Mouse (Mus musculus) embryo, embryonic 10.5 days (tissue): Measurements from ENCODE around the gene Nphs1.

Source experiments
- DNase-seq: peaks from one replicate; pipeline ENCODE4 v3.0.0-alpha.2; 2015; ENCODE audit warnings: low spot score

Gene Nphs1

DNA sequence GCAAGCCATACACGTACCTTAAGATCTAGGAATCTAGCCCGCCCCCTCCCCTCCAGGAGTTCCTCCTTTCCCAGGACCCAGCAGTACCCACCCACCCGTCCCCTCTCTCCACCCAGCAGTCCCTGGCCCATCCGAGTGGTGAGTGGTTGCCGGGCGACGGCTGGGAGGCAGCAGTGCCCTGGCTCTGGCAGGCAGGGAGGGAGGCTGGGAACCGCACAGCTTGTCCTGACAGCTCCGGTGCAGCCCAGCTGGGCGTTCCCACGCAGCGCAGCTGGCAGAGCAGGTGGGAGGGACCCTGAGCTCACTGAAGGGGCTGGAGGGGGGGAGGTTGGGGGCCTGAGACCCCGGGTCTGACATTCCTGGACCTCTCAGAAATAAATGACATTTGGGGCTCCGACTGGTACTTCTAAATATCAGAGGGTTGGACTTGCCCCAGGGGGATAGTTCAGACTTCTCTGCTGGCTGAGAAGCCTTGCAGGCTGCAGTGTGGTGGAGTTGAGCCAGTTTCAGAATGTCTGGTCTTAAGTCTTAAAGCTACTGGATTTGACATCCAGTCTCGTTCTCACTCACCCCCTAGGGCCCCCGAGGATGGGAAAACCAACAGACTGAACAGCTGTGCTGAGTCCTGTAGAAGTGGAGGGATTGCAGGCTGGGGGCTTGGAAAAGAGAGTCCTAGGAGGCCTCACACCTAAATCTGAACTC is at the start of gene Nphs1, which contains the start of gene Kirrel2:
TSS of gene Nphs1 (plus strand) at position 687 of the 702 bp plus-strand sequence.
TSS of gene Kirrel2 (minus strand) at position 62 of the 702 bp plus-strand sequence.
- DNase-seq: peak; percentile 56

DNA sequence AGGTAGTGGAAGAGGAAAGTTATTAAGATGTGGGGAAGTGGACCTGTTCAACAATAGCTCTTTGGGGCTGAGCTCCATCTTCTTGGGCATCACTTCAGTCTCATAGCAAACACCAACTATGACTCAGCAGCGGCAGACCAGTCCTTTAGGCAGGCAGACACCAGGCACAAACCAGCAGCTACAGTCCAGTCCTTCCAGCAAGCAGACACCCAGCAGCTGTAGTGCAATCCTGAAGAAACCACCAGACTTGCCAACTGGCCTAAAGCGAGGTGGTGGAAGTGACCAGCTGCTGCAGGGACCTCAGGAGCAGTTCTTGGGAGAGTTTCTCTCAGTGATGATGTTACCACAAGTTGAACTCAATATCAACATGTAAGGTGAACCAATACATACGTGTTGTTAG is 49.5 kb upstream of the Nphs1 start:
- no peak for DNase-seq

DNA sequence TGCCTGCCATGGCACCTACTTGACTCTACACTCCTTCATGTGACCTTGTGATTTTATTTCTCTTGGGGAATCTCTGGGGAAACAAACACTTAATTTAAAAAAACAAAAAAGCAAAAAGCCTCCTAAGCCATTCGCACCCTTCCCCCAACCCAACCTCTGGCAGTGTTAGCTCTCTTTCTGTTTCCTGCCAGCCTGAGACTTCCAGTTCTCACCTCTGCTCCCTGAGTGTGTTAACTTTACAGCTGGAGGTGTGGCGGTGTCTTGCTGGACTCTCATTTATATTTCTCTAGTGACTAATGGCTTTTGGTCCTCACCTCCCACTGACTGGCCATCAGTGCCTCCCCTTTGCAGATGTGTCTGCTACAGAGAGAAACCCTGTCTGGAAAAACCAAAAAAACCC is 48.3 kb upstream of the Nphs1 start:
- no peak for DNase-seq

DNA sequence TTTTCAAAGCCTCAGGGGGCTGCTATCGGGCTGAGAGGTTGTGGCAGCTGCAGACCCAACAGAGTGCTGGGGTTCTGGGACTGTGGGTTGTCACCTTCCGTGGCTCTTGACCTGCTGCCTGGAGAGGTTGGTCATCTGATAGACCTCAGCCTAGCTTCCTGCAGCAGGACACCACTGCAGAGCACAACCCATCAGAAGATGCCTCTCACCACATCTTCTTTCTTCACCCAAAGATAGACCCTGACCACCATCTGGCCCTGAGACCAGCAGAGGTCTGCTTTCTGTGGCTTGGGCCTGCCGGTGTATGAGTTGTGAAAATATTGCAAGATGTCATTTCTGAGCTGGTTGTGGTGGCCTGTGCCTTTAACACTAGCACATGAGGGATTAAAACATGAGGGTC is 47.1 kb upstream of the Nphs1 start:
- DNase-seq: no peak

DNA sequence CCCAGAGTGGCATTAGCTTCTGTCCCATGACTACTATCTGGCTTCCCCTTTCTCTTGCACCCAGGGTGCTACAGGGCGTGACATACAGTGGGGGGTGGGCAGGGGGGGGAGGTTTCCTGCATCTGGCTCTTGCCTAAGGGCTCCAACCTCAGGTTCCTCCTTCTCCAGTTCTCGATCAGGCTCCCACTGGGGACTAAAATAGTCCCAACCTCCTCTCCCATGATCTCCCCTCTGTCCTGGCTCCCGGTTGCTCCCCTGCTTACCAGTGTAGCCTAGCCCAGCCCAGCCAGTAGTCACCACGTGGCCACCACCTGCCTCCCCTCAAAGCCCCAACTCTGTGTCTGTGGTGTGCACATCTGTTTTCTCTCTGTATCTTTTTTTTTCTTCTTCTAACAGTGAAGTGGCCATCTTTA is 45.4 kb upstream of the Nphs1 start:
- DNase-seq: no peak

DNA sequence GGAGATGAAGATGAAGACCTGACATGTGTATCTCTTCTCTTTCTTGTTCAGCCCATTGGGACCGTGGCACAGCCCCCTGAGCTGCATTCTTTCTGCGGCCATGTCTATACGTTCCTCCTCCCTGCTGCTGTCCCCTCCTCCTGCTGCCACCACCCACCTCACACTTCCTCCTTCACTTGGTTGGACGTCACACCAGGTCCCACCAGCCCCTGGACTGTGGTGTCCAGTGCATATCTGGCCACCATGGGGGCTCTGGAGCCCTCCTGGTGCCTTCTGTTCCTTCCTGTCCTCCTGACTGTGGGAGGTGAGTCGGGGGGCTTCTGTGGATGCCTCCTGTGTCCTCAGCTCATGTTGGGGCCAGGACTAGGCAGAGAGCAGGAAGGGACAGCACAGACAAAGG is 44.5 kb upstream of the Nphs1 start, which contains the start of gene Tyrobp:
TSS of gene Tyrobp (plus strand) at position 165 of the 400 bp plus-strand sequence.
- DNase-seq: no peak

DNA sequence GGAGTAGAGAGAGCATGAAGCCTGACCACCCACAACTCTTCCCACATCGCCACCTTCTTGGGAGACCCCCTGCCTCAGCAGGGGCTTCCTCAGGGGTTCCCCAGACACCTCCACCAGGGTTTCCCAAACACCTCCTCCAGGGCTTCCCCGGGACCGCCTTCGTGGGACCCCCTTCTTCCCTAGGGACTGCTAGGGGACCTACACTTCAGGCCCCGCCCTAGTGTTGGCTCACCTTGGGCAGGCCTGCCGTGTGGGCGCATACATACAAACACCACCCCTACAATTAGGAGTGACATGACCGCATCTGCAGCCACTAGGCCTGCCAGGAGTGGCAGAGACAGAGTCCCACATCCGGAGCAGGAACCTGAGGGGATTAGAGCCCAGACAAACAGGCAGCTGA is 40.3 kb upstream of the Nphs1 start:
- no peak for DNase-seq

DNA sequence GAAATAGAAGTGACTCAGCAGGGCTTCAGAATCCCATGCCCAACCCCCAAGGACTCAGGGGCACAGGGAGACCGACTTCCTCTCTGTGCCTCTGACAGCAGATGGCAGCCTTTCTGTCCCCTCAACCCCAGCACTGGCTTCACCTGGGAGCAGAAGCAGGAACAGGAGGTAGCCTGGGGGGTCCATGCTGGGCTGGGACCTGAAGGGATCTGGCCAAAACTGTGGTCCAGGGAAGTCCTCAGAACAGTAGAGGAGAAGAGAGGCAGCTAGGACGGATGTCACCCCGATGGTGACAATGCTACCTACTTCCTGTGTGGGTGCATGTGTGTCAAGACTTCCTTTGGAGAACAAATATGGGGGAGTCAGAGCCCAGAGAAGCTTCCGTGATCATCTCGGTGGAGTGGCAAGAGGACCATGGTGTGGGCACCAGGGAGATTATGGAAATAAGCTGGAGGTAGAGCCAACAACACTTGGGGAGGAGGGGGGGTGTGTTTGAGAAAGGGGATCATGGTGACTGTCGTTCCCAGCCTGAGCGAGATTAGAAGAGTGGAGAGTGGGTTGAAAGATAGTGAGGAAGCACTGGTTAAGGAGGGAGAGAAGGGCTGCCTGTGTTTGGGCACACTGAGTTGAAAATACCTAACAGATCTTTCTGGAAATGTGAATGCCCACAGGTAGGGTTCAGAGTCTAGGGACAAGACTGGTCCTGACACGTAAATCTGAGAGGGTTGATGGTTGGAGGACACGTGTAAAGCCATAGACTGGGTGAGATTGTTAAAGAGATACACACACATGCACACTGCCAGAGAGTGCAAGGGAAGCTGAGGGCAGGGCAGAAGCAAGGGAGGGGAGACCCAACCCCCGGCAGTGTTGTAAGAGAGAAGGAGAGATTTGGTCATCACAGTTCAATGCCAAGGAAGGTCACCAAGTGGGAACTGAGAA is 38.3 kb upstream of the Nphs1 start, which contains the start of gene Hcst:
TSS of gene Hcst (minus strand) at position 294 of the 939 bp plus-strand sequence.
- DNase-seq: no peak

DNA sequence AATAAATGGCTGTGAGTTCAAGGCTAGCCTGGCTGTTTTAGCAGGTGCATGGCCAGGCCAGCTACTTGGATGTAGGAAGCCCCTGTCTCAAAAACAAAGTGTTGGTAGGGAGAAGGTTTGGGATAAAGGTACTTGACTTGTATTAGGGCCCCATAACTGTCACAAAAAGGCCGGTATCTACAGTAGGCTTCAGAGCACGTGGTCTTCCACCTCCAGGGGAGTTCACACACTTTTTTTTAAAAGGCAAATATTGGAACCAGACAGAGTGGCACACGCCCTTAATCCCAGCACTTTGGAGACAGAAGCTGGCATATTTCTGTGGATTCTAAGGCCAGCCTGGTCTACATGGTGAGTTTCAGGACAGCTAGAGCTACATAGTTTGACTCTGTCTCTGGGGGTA is 37.4 kb upstream of the Nphs1 start:
- no peak for DNase-seq

DNA sequence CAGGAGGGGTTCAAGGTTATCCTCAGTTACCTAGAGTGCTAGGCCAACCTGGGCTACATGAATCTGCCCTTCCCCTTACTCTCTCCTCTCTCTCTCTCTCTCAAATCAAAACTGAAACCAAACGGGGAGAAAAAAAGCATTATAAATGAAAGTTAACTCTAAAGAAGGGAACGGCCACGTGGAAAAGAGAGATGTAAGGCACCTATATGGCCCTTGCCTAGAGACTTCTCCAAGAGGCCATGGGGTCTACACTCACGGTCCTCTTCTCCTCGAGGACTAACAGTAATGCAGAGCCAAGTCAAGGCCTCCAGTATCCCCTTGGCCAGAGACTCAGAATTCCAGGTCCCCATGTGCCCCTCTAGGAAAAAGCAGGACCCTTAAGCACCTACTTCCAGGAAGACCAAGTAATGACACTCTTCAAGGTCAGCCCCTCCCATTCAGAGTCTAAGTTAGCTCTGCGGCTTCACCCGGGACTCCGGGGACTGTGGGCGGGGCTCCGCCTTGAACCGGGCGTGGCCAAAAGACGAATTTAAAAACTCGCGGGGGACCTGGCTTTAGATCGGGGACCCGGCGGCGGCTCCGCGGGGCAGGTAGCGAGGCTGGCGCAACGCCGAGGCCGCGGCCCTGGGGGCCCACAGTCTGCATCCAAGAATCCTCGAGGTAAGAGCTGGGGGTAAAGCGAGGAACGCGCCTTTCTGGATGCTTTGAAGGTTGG is 36.8 kb upstream of the Nphs1 start, which contains the start of gene Nfkbid:
TSS of gene Nfkbid (plus strand) at position 558 of the 715 bp plus-strand sequence.
- DNase-seq: peak; percentile 54

DNA sequence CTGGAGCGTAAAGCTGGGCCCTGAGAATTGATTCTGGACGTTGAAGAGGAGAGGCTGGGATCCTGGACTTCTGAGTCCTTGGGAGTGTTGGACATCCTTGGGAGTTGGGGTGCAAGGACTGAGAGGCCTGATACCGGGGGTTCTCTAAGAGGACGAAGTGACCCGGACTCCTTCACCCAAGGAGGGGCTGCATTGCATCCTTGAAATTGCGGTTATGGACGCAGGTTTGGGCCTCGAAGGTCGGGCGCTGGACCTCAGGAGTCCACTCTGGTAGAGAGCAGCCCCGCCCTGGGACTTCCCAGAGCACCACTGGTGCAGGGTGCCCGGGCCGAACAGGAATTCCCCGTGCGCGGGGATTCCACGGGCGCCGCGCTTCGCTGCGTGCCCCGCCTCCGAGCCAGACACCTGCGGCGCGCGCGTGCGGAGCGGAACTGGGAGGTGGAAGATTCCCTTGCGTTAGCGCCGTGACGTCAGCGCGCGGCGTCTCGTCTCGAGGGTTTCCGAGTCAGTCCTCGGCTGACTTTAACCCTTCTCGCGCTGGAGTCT is 36.2 kb upstream of the Nphs1 start:
- DNase-seq: peak; percentile 89

DNA sequence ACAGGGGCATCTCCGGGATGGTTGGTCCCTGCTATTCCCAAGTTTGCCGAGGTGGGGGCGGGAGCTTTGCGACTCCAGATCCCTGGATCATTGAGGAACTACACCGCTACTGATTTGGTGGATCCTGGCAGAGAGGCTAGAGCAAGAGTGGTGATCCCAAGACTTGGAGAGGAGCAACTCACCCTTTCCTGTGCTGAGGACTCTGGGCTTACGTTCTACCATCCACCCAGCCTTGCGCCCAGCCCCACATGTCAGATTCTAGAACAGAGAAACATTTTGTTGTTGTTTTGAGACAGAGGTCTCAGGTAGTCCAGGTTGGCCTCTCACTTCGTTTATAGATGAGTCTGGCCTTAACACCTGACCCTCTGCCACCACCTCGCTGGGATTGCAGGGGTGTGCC is 35.6 kb upstream of the Nphs1 start:
- no peak for DNase-seq

DNA sequence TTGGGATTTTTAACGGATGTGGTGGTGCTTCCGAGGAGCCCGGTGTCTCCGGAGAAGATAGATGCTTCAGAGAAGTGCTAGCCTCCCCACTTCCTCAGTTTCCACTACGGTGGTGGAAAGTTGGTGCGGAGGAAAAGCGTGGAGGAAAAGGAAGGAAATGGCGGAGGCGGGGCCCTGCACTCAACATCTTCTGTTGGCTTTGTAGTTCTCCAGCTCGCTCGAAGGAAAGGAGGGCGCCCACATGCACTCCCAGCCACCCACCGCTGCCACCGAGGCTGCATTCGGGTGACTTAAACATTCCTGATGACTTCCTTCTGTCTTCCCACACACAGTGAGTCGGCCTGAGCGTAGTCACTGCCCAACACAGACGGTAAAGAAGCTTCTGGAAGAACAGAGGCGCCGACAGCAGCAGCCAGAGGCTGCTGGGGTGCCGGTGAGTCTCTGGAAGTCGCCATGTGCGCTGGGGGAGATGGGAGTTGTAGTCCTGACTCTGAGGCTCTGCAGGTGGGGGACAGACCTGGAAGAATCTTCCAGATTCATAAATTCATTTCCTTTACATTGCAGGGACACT is 35.0 kb upstream of the Nphs1 start:
- DNase-seq: no peak

DNA sequence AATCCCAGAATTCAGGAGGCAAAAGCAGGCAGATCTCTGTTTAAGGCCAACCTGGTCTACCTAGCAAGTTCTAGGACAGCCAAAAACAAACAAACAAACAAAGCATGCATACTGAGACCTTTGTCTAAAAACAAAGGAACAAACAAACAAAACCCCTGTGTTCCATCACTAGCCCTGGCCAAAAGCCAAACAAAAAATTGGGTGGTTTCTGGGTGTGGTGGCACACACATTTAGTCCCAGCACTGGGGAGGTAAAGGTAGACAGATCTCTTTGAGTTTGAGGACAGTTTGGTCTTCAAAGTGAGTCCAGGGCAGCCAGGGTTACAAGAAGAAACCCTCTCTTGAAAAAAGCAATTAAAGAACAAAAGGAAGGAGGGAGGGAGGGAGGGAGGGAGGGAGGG is 28.8 kb upstream of the Nphs1 start:
- no peak for DNase-seq

DNA sequence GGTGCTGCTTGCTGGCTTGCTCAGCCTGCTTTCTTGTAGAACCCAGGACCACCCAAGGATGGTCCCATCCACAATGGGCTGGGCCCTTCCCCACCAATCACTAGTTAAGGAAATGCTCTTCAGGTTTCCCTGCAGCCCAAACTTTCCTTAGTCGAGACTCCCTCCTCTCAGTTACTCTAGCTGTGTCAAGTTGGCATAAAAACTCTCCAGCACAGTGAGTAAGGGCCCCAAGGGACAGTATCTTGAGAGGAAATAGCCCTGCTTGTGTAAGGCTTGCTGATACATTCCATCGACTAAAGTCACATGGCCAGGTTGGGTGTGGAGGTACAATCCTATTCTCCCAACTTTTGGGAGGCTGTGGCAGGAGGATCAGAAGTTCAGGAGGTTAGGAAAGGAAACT is 27.9 kb upstream of the Nphs1 start:
- no peak for DNase-seq

DNA sequence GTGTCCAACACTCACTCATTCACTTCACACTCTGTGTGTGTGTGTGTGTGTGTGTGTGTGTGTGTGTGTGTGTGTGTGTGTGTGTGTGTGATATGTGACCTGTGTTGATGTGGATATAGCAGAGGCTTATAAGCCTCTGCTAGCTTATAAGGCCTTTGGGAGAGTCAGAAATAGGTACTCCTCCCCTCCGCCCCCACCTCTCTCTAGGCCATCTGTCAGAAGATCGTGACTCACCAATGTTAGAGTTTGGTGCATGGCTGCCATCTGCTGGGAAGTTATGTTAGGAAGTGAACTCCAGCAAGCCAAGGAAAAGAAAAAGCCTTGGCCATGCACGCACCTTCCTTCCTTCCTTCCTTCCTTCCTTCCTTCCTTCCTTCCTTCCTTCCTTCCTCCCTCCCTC is 26.3 kb upstream of the Nphs1 start:
- DNase-seq: peak; percentile 75

DNA sequence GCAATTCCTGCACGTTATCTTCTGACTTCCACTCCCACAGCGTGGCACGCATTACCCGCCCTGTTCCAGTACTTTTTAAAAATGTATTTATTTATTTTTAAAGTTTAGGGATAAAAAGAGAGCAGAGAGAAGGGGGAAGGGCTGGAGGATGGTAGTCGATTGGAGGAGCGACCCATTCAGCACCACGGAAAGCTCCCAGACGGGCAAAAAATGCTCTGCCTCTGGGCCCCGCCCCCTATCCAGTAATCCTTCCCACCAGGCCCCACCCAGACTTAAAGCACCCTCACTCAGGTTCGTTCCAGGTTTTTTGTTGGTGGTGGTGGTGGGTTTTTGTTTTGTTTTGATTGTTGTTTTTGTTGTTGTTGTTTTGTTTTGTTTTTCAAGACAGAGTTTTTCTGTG is 23.9 kb upstream of the Nphs1 start:
- DNase-seq: peak; percentile 71

DNA sequence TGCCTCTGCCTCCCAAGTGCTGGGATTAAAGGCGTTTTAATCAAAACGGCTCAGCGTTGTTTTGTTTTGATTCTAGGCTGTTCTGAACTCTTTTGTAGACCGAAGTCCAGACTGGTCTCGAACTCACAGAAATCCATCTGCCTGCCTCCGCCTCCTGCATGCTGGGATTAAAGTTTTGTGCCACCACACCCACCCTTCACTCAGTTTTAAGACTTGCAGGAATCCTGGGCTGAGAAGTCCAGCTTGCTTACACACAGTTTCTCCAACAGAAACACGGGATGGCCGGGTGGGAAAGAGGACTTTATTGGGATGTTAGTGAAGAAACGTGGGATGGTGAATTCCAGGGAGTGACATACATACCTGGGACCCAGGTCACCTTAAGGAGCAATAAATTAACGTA is 23.4 kb upstream of the Nphs1 start:
- DNase-seq: no peak

DNA sequence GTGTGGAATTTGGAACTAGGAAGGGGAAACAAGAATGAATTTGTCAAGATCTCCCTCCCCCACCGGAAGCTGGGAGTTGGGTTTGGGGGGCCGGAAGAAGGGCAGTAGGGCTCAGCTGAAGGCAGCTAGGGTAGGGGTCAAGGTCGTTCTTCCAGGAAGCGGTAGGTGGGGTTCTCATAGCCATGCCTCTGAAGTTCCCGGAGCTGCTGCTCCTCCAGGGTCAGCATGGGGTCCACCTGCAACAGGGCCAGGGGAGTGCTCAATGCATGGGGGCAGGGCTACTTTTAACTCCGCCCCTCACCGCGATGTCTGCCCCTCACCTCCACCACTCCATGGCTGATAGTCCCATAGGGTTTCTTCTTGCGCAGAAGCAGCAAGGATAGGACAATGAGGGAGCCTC is 23.0 kb upstream of the Nphs1 start:
- DNase-seq: no peak

DNA sequence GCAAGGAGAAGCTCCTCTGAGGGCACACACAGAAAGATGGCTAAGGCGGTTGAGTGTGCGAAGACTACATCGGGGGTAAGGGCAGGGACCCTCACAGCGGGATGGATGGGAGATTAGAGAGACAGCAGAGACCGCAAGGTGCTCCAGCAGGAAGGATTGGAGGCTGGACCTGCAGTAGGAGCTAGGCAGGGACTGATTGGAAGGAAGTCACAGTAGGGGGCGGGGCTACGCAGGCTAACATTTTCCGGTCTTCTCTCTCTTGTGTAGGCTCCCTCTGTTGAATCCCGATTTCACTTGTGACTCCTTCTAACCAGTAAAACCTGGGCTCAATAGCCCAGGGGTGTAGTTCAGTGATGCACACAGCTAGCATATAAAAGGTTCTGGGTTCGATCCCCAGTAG is 21.2 kb upstream of the Nphs1 start:
- no peak for DNase-seq

DNA sequence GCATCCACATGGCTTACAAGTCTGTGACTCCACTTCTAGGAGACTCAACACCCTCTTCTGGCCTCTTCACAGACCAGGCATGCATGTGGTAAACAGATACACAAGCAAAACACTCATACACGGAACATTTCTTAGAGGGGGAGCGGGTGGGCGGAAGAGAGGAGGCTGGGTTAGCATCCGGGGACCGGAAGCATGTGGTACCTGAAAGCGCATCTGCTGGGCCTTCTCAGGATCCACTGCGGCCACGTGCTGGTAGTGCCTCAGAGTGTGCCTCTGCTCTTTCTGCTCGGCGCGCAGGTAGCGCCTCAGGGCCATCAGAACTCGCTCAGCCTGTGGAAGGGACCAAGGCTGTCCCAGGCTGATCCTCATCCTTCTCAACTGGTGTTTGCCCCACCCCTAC is 18.4 kb upstream of the Nphs1 start:
- no peak for DNase-seq

DNA sequence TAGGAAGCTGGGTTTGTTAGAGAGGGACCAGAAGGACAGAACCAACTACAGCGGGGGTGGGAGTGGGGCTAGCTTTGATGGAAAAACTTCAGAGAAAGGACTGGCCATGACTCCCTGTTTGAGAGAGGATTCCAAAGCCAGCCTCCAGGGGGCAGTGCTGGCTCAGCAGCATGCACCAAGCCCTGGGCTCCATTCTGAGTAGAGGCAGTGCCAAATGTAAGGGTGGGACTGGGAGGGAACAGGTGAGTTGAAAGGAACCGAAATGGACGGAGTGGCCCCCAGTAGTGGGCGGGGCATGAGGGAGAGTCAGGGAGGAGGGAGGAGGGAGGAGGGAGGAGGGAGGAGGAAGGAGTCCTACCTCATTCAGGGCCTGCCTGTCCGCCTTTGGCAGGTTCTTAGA is 17.4 kb upstream of the Nphs1 start:
- DNase-seq: peak; percentile 63
